Mouse (Mus musculus) heart, adult 2 months (tissue): ENCODE results near the gene Atp6v1fnb.

Experiments used
- CTCF ChIP-seq: fragments of 200-600 bp; IDR thresholded peaks from 2 replicates; pipeline ENCODE4 v1.8.1; 2022; ENCODE audit warnings: antibody characterized with exemption, mild to moderate bottlenecking, moderate library complexity
- EP300 ChIP-seq: fragments of 200-500 bp; IDR thresholded peaks from 2 replicates; pipeline ENCODE4 v1.6.1; 2011; ENCODE audit warnings: low read depth, low read length, control low read depth; ENCODE audit not compliant: insufficient read depth
- POLR2A ChIP-seq: fragments of 200-500 bp; IDR thresholded peaks from 2 replicates; pipeline ENCODE4 v1.6.1; 2011; ENCODE audit warnings: mild to moderate bottlenecking, low read depth, low read length, control low read depth; ENCODE audit not compliant: insufficient read depth

DNA sequence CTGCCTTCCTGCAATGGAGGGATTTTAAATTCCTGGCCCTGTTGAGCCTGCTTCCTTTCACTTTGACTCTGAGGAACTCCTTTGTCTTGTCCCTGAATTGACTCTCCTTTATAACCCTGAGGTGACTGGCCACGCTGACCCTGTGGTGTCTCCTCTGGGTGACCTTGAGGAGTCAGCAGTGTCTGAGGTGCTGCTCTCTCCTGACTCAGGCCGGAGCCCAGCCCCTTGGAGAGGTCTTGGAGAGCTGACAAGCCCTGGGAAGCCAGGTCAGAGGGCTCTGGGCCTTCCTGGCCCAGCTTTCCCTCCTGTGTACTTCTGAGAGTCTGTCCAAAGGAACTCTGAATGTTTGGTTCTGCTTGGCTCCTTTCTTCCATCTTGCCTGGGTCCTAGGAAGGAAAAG is 3.5 kb downstream of the Atp6v1fnb start:
- TF ChIP-seq CTCF (no peak), POLR2A (no peak), EP300 (no peak)
